Mouse (Mus musculus) CH12.LX (cell line): ENCODE results near the gene Fra10ac1.

Experiments
- MAX ChIP-seq: IDR thresholded peaks from 2 replicates; pipeline ENCODE4 v1.6.1; 2011; ENCODE audit warnings: low read length, improper control_type of control experiment
- MYC ChIP-seq: IDR thresholded peaks from 2 replicates; pipeline ENCODE4 v1.6.1; 2011; ENCODE audit warnings: low read depth, mild to moderate bottlenecking, improper control_type of control experiment, low read length

DNA sequence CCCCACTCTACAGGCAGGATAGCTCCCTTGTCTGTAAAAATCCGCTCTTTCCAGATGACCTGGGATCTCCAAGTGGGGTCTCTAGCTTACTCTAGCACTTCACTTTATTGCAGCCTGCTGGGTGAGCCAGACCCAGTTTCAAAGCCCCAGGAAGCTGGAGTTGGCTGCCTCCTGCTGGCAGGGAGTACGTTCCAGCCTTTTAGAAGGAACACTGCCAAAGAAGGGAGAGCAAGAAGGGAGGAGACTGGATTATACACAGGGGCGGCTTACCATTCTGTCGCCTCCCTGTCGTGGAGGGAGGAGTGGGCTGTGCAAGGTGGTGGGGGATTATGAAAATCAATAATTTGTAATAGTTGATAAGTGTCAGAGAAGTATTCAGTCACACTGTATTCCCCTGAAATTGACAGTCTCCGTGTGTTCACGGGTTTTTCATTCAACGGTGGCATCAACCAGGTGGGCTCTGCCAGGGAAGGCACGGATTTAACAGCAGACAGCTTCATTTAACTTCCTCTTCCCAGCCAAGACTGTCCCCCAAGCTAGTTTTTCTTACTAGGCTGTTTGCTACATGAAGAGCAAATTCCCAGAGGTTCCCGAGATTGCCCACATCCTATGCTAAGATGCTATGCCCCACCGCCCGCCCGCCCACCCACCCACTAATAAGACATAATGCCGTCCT, 40.0 kb upstream of the Fra10ac1 start:
- TF ChIP-seq MAX (no peak), MYC (no peak)
